Mouse (Mus musculus): ENCODE measurements around the gene Fmnl2.

Gene Fmnl2

GRCm38 (mm10) chr2:52857611-52858528 lies at the start of gene Fmnl2:
Fmnl2 (plus strand) TSS chr2:52857860.
- peak; percentile 21 for DNase-seq (ENCODE audit: low spot score)

DNA sequence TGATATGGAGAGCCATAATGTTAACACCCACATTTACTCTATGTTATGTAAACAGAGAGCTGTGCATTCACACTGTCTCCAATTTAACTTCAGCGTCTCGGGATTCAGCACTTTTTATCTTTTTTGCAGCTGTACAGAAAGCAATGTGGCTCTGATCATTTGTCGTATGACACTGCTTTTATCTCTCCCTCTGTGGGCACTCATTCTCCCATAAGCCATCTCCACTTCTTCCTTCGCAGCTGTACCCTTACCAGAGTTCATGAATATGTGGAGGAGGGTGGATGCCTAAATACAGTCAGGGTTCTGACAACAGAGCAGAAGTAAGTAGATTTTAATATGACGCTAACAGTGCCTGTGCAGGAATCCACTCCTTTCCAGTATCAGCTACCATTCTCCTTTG lies 47.7 kb upstream of the Fmnl2 start:
- DNase-seq (ENCODE audit: low spot score): no peak

- DNase-seq (ENCODE audit: low spot score): no peak
These were observed 46.0 kb upstream of the Fmnl2 start for GRCm38 (mm10) chr2:52811691-52812090.

GRCm38 (mm10) chr2:52817341-52817740 lies 40.3 kb upstream of the Fmnl2 start:
- DNase-seq (ENCODE audit: low spot score): no peak

GRCm38 (mm10) chr2:52818944-52819343 lies 38.7 kb upstream of the Fmnl2 start:
- DNase-seq (ENCODE audit: low spot score): no peak

DNA sequence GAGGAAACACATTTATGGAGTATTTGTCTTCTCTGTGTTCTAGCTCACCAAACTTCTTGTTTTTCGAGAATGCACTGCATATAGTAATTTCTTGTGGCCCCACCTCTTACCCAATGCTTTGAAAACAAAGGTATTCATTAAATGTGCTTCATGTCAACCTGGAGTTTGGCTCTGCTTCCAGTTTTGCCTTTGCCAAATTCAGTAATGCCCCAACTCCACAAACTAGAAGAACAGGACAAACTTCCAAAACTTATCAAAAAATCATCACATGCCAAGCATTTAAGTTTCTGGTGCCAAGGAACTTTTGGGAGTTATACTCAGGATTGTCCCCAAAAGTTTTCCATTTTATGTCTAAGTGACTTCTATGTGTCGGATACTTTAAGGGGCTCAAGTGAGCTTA lies 35.4 kb upstream of the Fmnl2 start:
- no peak for DNase-seq (ENCODE audit: low spot score)

GRCm38 (mm10) chr2:52828077-52828476 lies 29.6 kb upstream of the Fmnl2 start:
- no peak for DNase-seq (ENCODE audit: low spot score)

DNA sequence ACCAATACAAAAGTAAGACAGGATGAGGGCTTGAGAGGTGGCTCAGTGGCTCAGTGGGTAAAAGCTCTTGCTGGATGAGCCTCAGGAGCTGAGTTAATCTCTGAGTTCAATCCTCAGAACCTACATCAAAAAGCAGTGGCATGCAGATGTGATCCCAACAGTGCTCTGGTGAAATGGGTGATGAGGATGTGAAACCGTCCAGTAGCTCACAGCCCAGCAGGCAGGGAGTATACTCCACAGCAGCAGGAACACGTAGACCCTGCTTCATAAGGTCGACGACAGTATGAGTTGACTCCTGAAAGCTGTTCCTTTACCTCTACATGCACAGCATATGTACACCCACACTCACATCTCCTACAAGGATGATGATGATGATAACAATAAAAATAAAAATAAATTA lies 27.1 kb upstream of the Fmnl2 start:
- DNase-seq (ENCODE audit: low spot score): no peak

- DNase-seq (ENCODE audit: low spot score): no peak
These were observed 26.1 kb upstream of the Fmnl2 start for GRCm38 (mm10) chr2:52831585-52831984.

- no peak for DNase-seq (ENCODE audit: low spot score)
These were observed 21.9 kb upstream of the Fmnl2 start for GRCm38 (mm10) chr2:52835726-52836125.

- no peak for DNase-seq (ENCODE audit: low spot score)
These were observed 18.6 kb upstream of the Fmnl2 start for GRCm38 (mm10) chr2:52839074-52839473.

GRCm38 (mm10) chr2:52839868-52840267 lies 17.8 kb upstream of the Fmnl2 start:
- no peak for DNase-seq (ENCODE audit: low spot score)

DNA sequence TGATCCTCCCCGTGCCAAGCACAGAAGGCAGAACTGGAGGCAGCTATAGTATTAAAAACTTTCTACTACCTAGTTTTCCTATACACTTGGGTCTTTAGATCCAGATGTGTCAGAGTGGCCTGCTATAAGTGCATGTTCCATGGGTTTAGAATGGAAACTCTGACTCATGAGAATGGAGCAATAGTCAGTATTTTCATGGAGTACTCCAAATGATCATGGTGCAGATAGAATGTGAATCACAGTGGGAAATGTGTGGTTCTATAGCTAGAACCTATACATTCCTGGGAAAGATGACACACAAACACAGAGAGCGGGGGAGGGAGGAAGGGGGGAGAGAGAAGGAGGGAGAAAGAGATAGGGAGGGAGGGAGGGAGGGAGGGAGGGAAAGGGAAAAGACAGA lies 13.8 kb upstream of the Fmnl2 start:
- DNase-seq (ENCODE audit: low spot score): no peak

GRCm38 (mm10) chr2:52844936-52845752 lies 12.5 kb upstream of the Fmnl2 start:
- no peak for DNase-seq (ENCODE audit: low spot score)

DNA sequence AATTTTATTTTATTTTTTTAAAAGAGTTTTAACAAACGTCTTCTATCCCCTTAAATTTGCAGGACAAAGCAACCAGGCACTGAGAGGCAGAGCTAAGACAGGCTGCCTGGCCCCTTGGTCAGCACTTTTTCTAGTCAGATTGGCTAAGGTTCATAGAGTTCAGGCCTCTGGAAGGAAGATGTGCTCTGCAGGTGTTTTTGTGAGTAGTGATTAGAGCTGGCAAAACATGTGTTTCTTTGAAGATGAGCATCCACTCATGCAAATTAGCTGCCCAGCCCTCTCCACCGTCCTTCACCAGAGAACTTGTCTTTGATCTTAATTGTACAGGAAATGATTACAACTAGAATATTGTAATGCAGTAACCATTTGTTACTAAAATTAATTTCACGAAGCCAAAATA lies 11.2 kb upstream of the Fmnl2 start:
- DNase-seq (ENCODE audit: low spot score): no peak

DNA sequence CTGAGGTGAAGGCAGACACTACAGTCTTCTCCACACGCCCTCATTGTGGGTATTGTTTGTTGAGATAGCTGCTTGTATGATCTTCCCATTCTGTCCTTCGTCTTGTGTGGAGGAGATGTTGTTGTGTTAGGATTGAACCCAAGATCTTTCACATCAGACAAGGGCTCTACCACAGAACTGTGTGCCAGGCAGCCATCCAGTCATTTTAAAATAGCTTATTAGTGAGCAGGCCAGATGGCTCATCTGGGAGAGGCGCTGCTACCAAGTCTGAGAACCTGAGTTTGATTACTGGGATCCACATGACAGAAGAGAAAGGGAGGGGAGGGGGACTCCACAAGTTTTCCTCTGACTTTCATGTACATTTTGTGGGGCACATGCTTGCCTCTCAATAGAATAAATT lies 8.6 kb upstream of the Fmnl2 start:
- DNase-seq (ENCODE audit: low spot score): no peak

GRCm38 (mm10) chr2:52858529-52859465 lies 1.1 kb downstream of the Fmnl2 start:
- DNase-seq (ENCODE audit: low spot score): peak; percentile 18

DNA sequence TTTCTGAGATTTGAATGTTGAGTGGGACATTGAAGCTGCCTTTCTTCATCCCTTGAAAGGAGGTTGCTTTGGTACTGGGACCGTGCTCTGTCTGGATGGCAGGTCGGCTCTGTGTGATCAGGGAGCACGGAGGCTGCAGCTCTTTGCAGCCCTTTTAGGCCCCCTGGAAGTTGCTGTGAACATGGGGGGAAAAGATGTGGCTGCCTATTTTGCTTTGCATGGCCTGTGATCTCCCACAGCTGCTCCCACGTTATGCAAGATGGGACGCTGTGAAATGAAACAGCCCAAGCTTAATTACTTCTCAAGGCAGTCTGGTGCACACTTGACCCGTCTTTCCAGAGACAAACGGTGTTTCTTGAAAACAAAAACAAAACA lies 1.8 kb downstream of the Fmnl2 start:
- DNase-seq (ENCODE audit: low spot score): no peak

GRCm38 (mm10) chr2:52860111-52860775 lies 2.6 kb downstream of the Fmnl2 start:
- DNase-seq (ENCODE audit: low spot score): no peak

DNA sequence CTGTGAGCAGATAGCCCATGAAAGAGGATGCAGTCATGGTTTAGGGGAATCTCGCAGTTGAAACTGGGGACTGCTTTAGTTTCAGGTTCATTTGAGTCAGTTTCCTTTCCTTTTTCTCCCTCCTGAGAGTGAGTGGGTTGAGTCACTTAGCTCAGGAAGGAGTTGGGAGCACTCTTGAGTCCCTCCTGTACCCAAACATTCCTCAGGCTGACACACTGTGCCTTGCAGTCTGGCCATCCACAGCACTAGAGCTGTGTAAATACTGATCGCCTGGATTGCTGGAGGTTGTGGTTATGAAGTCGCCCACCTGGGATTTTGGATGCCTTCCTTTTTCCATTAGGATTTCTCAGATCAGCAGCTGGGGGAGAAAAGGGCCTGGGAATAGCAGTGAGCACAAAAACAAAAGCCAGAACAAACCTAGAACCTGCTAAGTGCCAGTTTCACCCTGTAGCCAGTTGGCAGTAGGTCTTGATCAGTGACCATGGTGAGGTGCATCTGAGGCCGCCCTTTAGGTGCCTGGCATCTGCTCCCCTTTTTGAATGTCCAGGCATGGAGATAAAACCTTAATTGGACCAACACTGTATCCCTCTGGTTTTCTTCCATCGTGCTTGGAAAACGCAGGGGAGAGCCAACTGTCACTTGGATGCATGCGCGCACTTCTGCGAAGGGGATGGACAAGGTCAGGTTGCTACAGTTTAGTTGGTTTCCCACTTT lies 4.5 kb downstream of the Fmnl2 start:
- DNase-seq (ENCODE audit: low spot score): no peak

- no peak for DNase-seq (ENCODE audit: low spot score)
These were observed 5.1 kb downstream of the Fmnl2 start for GRCm38 (mm10) chr2:52862760-52863124.
